Mouse (Mus musculus) hindbrain, embryonic 15.5 days (tissue): ENCODE data around the gene St8sia4. TPM values are rescaled to one million over a fixed set of nuclear protein-coding genes. Genes with fewer than 3 reads are reported as not detected.
"Not testable (repeated sequence)": the region's sequence is repeated elsewhere in the genome, so short reads cannot be mapped to it uniquely, and the experiment has no call there.

Source experiments
- ATAC-seq: fragments of 200-750 bp; cut with Nextera tagmentation; 2 replicates; pipeline ENCODE4 v1.8.0; 2017; ENCODE audit warnings: low read depth, moderate number of reproducible peaks, moderate TSS enrichment; ENCODE audit not compliant: low FRiP score
- H3K27ac ChIP-seq: fragments of 300-500 bp; sonication (generic); replicated peaks from 2 replicates; pipeline ENCODE4 v1.5.1; 2015; ENCODE audit warnings: mild to moderate bottlenecking, inconsistent platforms
- H3K27me3 ChIP-seq: fragments of 300-500 bp; sonication (generic); 2 replicates; pipeline ENCODE4 v1.6.1; 2015; ENCODE audit warnings: control low read depth, inconsistent platforms
- H3K36me3 ChIP-seq: fragments of 300-500 bp; sonication (generic); 2 replicates; pipeline ENCODE4 v1.6.1; 2015; ENCODE audit warnings: control low read depth, inconsistent platforms
- H3K4me1 ChIP-seq: fragments of 300-500 bp; sonication (generic); replicated peaks from 2 replicates; pipeline ENCODE4 v1.6.1; 2015; ENCODE audit warnings: control low read depth, inconsistent platforms
- H3K4me2 ChIP-seq: fragments of 300-500 bp; sonication (generic); 2 replicates; pipeline ENCODE4 v1.6.1; 2015; ENCODE audit warnings: moderate library complexity, mild to moderate bottlenecking, inconsistent platforms
- H3K4me3 ChIP-seq: fragments of 300-500 bp; sonication (generic); 2 replicates; pipeline ENCODE4 v1.5.1; 2015; ENCODE audit warnings: mild to moderate bottlenecking, inconsistent platforms
- H3K9ac ChIP-seq: fragments of 300-500 bp; sonication (generic); 2 replicates; pipeline ENCODE4 v1.6.1; 2015; ENCODE audit warnings: inconsistent platforms
- H3K9me3 ChIP-seq: fragments of 300-500 bp; sonication (generic); 2 replicates; pipeline ENCODE4 v1.6.1; 2016; ENCODE audit warnings: control low read depth, inconsistent platforms
- WGBS: fragments of 180-500 bp; shearing (Covaris S2); methylation state at CpG from one replicate; pipeline ENCODE4 v1.1.7; 2015; 5-methylcytosine and 5-hydroxymethylcytosine counted together
- polyA plus RNA-seq: library from polyadenylated mRNA; unstranded; fragments of >200 nt; fragmentation: Nextera tagmentation; extraction: Ambion mirVana; gene quantifications from 2 replicates; pipeline ENCODE4 v1.2.1, GENCODE M21; 2015

The St8sia4 gene
- polyA plus RNA-seq, 1 experiment from 2014 or later = 33.2 TPM

GRCm38 (mm10) chr1:95589471-95589870 lies 77.9 kb downstream of the St8sia4 start:
- Histone ChIP-seq H3K27ac (no peak overlapping the region), H3K4me1 (no peaks in the 10 kb centered on the region), H3K9ac (no peak overlapping the region), H3K4me3 (no peak overlapping the region), H3K4me2 (no peak overlapping the region), H3K36me3 (0 out of 2 replicates have a peak, but pooled peaks cover 4% of the 10 kb centered on the region), H3K9me3 (no peaks in the 10 kb centered on the region), H3K27me3 (no peaks in the 10 kb centered on the region)
- no peak for ATAC-seq

- Histone ChIP-seq H3K9me3 (no peaks in the 10 kb centered on the region), H3K4me2 (no peak overlapping the region), H3K36me3 (no peaks in the 10 kb centered on the region), H3K4me1 (no peaks in the 10 kb centered on the region), H3K9ac (no peak overlapping the region), H3K27ac (no peak overlapping the region), H3K27me3 (no peaks in the 10 kb centered on the region), H3K4me3 (no peak overlapping the region)
- ATAC-seq = no peak
- WGBS = 80% methylated on average over 1 of the region's 1 CpGs
These were observed 84.1 kb downstream of the St8sia4 start for GRCm38 (mm10) chr1:95583310-95583709.

GRCm38 (mm10) chr1:95582264-95582663 lies 85.1 kb downstream of the St8sia4 start:
- peak; percentile 69 for ATAC-seq
- WGBS = 44% methylated on average over 1 of the region's 1 CpGs
- Histone ChIP-seq H3K27ac (no peak overlapping the region), H3K36me3 (no peaks in the 10 kb centered on the region), H3K4me1 (no peaks in the 10 kb centered on the region), H3K4me3 (no peak overlapping the region), H3K9me3 (no peaks in the 10 kb centered on the region), H3K27me3 (no peaks in the 10 kb centered on the region), H3K4me2 (no peak overlapping the region), H3K9ac (no peak overlapping the region)

GRCm38 (mm10) chr1:95572619-95573540 lies 94.5 kb downstream of the St8sia4 start:
- Histone ChIP-seq H3K4me2 (no peak overlapping the region), H3K27ac (no peak overlapping the region), H3K4me1 (no peaks in the 10 kb centered on the region), H3K4me3 (no peak overlapping the region), H3K9ac (no peak overlapping the region), H3K36me3 (no peaks in the 10 kb centered on the region), H3K9me3 (no peaks in the 10 kb centered on the region), H3K27me3 (no peaks in the 10 kb centered on the region)
- ATAC-seq = no peak
- WGBS = 93% methylated on average over 9 of the region's 9 CpGs

DNA sequence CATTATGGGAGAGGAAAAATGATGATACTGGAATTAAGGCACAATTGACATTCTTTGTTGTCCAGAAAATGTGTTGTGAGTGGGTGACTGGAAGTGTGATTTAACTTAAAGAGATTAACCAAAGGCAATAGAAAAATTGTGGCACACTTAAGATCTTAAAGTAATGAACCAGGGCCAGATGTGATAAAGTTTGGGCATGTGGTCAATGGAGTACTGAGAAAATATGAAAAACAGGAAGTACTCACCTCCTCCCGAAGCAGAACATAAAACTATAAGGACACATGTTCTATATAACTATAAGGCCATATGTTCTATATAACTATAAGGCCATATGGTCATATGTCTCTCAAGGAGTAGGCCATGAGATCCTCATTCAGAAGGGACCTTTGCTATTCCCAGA lies 96.3 kb downstream of the St8sia4 start:
- no peak overlapping the region for H3K9ac ChIP-seq
- H3K4me3 ChIP-seq = no peak overlapping the region
- no peaks in the 10 kb centered on the region for H3K9me3 ChIP-seq
- H3K4me2 ChIP-seq = no peak overlapping the region
- H3K27me3 ChIP-seq = no peaks in the 10 kb centered on the region
- H3K36me3 ChIP-seq = no peaks in the 10 kb centered on the region
- WGBS = 89% methylated on average over 1 of the region's 1 CpGs
- no peak for ATAC-seq
- H3K27ac ChIP-seq = no peak overlapping the region
- H3K4me1 ChIP-seq = no peaks in the 10 kb centered on the region

GRCm38 (mm10) chr1:95554556-95554955 lies 112.8 kb downstream of the St8sia4 start:
- ATAC-seq, H3K9ac ChIP-seq, H3K27me3 ChIP-seq, H3K4me2 ChIP-seq, H3K27ac ChIP-seq, H3K36me3 ChIP-seq, H3K4me1 ChIP-seq, H3K4me3 ChIP-seq, H3K9me3 ChIP-seq: not testable (repeated sequence)

DNA sequence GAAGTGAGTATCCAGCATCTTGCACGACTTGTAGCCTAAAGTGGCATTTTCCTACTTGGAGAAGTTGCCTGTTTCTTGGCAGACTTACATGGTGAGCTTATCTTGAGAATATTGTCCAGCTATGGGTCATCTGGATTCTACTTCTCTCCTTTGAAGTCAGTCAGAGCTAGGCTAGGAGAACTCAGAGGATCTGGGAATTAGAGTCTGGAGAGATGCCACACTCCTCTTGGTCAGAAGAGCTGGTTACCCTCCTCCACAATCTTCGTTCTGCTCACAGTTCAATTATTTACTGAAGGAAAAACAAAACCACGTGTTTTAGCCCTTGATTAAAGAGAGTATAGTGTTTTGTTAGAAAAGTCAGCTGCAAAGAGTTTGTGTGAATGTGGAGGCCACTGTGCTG lies 125.9 kb downstream of the St8sia4 start:
- ATAC-seq = no peak
- Histone ChIP-seq H3K9me3 (no peaks in the 10 kb centered on the region), H3K27me3 (no peaks in the 10 kb centered on the region), H3K4me3 (no peak overlapping the region), H3K27ac (no peak overlapping the region), H3K4me2 (no peak overlapping the region), H3K4me1 (no peaks in the 10 kb centered on the region), H3K9ac (no peak overlapping the region), H3K36me3 (no peaks in the 10 kb centered on the region)
- WGBS = 68% methylated on average over 3 of the region's 3 CpGs
